Mouse (Mus musculus) myocyte (in vitro differentiated cells): ENCODE measurements at regions not wholly inside any gene's neighbourhood (a gene's known extent, or its start where the extent isn't known, plus 50 kb on each side); places are given as distances from the start of the nearest gene placed in this dataset.

Experiments used
- CEBPB ChIP-seq: IDR thresholded peaks from 2 replicates; pipeline ENCODE4 v1.6.1; 2011; ENCODE audit warnings: mild to moderate bottlenecking, moderate library complexity; ENCODE audit not compliant: poor library complexity, insufficient read depth, severe bottlenecking
- E2F4 ChIP-seq: IDR thresholded peaks from one replicate; pipeline ENCODE4 v1.6.1; 2011; ENCODE audit warnings: mild to moderate bottlenecking, control low read depth, moderate library complexity; ENCODE audit not compliant: insufficient read depth
- MAX ChIP-seq: IDR thresholded peaks from one replicate; pipeline ENCODE4 v1.6.1; 2011; ENCODE audit warnings: low read depth, mild to moderate bottlenecking, control low read depth
- MYOD1 ChIP-seq, 3 experiments: IDR thresholded peaks; one replicate each; pipeline ENCODE4 v1.6.1; 2011; ENCODE audit warnings: control low read depth in 2 of 3, low read depth in 2 of 3, mild to moderate bottlenecking in 2 of 3, moderate library complexity in 1 of 3; ENCODE audit not compliant: insufficient read length in 2 of 3, control insufficient read depth in 1 of 3
- MYOG ChIP-seq, 3 experiments: IDR thresholded peaks; one replicate each; pipeline ENCODE4 v1.6.1; 2011; ENCODE audit warnings: control low read depth in 2 of 3, low read depth in 2 of 3, mild to moderate bottlenecking in 2 of 3; ENCODE audit not compliant: insufficient read length in 2 of 3, control insufficient read depth in 1 of 3, insufficient read depth in 1 of 3
- POLR2A ChIP-seq: IDR thresholded peaks from one replicate; pipeline ENCODE4 v1.6.1; 2011; ENCODE audit warnings: low read depth, mild to moderate bottlenecking, control low read depth, moderate library complexity; ENCODE audit not compliant: insufficient read length
- POLR2AphosphoS2 ChIP-seq: IDR thresholded peaks from one replicate; pipeline ENCODE4 v1.6.1; 2011; ENCODE audit warnings: low read depth, control low read depth; ENCODE audit not compliant: insufficient read length
- REST ChIP-seq: IDR thresholded peaks from one replicate; pipeline ENCODE4 v1.6.1; 2011; ENCODE audit warnings: mild to moderate bottlenecking, control low read depth, moderate library complexity; ENCODE audit not compliant: insufficient read depth, insufficient read length
- SRF ChIP-seq: IDR thresholded peaks from one replicate; pipeline ENCODE4 v1.6.1; 2011; ENCODE audit warnings: low read depth; ENCODE audit not compliant: control insufficient read depth, insufficient read length
- TCF12 ChIP-seq: IDR thresholded peaks from one replicate; pipeline ENCODE4 v1.6.1; 2011; ENCODE audit warnings: mild to moderate bottlenecking, control low read depth; ENCODE audit not compliant: poor library complexity, insufficient read depth, severe bottlenecking
- USF1 ChIP-seq: IDR thresholded peaks from one replicate; pipeline ENCODE4 v1.6.1; 2011; ENCODE audit warnings: low read depth, mild to moderate bottlenecking, control low read depth, moderate library complexity

DNA sequence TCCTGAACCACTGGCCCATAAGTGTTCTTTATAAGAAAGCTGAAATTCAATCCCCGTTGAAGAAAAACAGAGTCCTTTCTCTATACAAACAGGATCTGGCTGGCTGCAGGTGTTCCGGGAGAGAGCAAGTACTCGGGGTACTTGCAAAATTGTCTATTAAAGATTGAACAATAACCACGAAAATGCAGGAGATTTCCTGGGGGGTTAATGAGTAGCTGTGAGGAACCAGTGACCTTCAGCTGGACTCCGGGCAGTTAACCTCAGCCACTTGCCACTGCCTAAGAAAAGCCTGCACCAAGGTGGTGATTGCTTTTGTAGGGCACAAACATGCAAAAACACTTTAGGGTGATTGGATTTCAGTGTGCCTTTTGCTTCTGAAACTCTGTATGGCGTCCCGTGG is 119.4 kb downstream of the Tmem182 start:
- TF ChIP-seq CEBPB: no peak
- no peak for TF ChIP-seq POLR2A
- TF ChIP-seq TCF12: no peak
- TF ChIP-seq MYOD1 (IDR thresholded peaks at IDR 0.05; ENCODE audit: control insufficient read depth in 1 of 3, insufficient read length in 2 of 3, low read depth in 2 of 3): no peak
- TF ChIP-seq E2F4: no peak
- no peak for TF ChIP-seq USF1
- TF ChIP-seq MAX: no peak
- TF ChIP-seq POLR2AphosphoS2: no peak
- no peak for TF ChIP-seq REST
- no peak for TF ChIP-seq MYOG (IDR thresholded peaks at IDR 0.05; ENCODE audit: control insufficient read depth in 1 of 3, insufficient read depth in 1 of 3, insufficient read length in 2 of 3, low read depth in 2 of 3)
- no peak for TF ChIP-seq SRF
